Comparison of ENCODE assay signal across 8 mouse cellular contexts in the genomic region with DNA sequence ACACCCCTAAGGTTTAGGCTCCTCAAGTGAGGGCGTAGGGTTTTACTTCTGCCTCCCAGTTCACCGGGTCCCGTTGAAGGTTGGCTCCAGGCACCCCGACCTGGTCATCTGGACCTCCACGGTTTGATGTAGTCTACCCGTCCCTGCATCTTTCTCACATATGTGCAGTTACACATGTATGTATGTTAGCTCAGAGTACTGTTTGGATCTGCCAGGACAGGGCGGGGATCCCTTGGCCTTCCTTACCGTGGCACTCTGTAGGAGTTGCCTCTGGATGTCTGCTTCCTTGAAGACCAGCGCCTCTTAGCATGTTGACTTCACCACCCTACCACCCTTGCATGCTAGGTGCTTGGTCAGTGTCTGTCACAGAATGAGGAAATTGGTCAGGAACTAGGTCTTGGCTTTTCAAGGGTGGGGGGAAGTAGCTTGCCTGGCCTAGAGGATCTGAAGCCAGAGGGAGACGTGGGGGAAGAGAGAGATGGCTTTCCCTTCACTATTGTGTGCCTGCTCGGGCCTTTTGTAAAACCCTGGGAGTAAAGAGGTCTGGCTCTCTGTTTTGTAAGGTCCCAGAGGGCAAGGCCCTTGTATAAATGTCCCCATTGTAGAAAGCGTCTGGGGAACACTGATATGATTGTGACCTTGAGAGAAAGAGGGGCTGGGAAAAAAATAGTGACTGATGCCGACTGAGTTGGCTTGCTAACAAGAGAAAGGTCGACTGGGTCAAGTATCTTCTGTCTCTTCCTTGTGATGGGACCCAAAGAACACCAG. TPM values are rescaled to one million over a fixed set of nuclear protein-coding genes. Genes with fewer than 3 reads are reported as not detected.
DNase-seq lines count a peak whose midpoint lies in the region; ATAC-seq and TF ChIP-seq lines count a peak whose summit lies in the region.

No protein-coding gene starts in this region.

- H3K9me3 ChIP-seq in lung, embryonic 16.5 days (ENCODE audit: control insufficient read depth, low read length): no peaks in the 10 kb centered on the region

- peak overlapping the region; percentile 84 for H3K9ac ChIP-seq in lung, embryonic 16.5 days (ENCODE audit: low read length)

- no peak for TF ChIP-seq CTCF in brain, embryonic 14.5 days (IDR thresholded peaks at IDR 0.05; ENCODE audit: borderline replicate concordance, extremely low read depth, insufficient read depth, insufficient read length)

- H3K4me2 ChIP-seq in lung, embryonic 16.5 days (ENCODE audit: low read depth, low read length): peak overlapping the region; percentile 79

- no peak for TF ChIP-seq POLR2A in brain, embryonic 14.5 days (IDR thresholded peaks at IDR 0.05; ENCODE audit: borderline replicate concordance, extremely low read depth, insufficient read depth, insufficient read length, poor library complexity, severe bottlenecking)

- peaks cover 19% of the 10 kb centered on the region for H3K4me1 ChIP-seq in lung, embryonic 16.5 days (replicated peaks; ENCODE audit: control insufficient read depth, insufficient read depth, low read length)

- no peaks in the 10 kb centered on the region for H3K27me3 ChIP-seq in lung, embryonic 16.5 days (ENCODE audit: control insufficient read depth, insufficient read depth, low read depth, low read length)

- peak overlapping the region; percentile 66 for H3K4me3 ChIP-seq in lung, embryonic 16.5 days (ENCODE audit: low read length)

- DNase-seq in cerebellum, postnatal 14 days: peak; percentile 44 to 46
- no peak for DNase-seq in cerebellum, adult 18-20 months
- peak; percentile 28 for DNase-seq in brain, embryonic 14.5 days (ENCODE audit: low read depth)
- peak; percentile 32 to 47 for DNase-seq in kidney, adult 8-10 months
- DNase-seq in ovary, postnatal 14 days (ENCODE audit: low spot score): no peak

- peak; percentile 79 for ATAC-seq in granulocyte monocyte progenitor cell, adult 5-6 weeks (replicated peaks; ENCODE audit: poor library complexity, severe bottlenecking)
- peak; percentile 39 for ATAC-seq in lung, embryonic 16.5 days (ENCODE audit: low read depth)
- ATAC-seq in neutrophil, adult 5-6 weeks (ENCODE audit: extremely low read depth, insufficient number of reproducible peaks, low FRiP score, poor library complexity, severe bottlenecking): 0 out of 2 replicates have a peak, but pooled peaks have one; percentile 22

- H3K36me3 ChIP-seq in lung, embryonic 16.5 days (ENCODE audit: control insufficient read depth, insufficient read depth, low read length): no peaks in the 10 kb centered on the region

- peak overlapping the region; percentile 99 for H3K27ac ChIP-seq in lung, embryonic 16.5 days (ENCODE audit: low read length)

- 7% methylated on average over 14 of the region's 14 CpGs for WGBS in lung, embryonic 16.5 days

RNA-seq across cellular contexts. Expression of gene Tab1, which starts 0.9 kb away (rescaled TPM):
- polyA plus RNA-seq in brain, embryonic 14.5 days (2012; rRNA removed): 49.3 and 55.3 TPM in 2 replicates
- 15.0 and 22.3 TPM in 2 replicates for total RNA-seq in granulocyte monocyte progenitor cell, adult 5-6 weeks (2014; fragmentation: Nextera tagmentation)
- 13.0 and 21.3 TPM in 2 replicates for total RNA-seq in granulocyte monocyte progenitor cell, adult 5-6 weeks (2017)
- polyA plus RNA-seq in lung, embryonic 16.5 days (2015; fragmentation: Nextera tagmentation; extraction: Ambion mirVana): 31.5 and 33.5 TPM in 2 replicates
- 15.0 and 19.8 TPM in 2 replicates for total RNA-seq in neutrophil, adult 5-6 weeks (2017)

RNA-seq across cellular contexts. Expression of gene Mgat3, which starts 39.7 kb away (rescaled TPM):
- polyA plus RNA-seq in brain, embryonic 14.5 days (2012; rRNA removed): 47.2 and 64.7 TPM in 2 replicates
- not detected in 2 replicates for total RNA-seq in granulocyte monocyte progenitor cell, adult 5-6 weeks (2014; fragmentation: Nextera tagmentation)
- total RNA-seq in granulocyte monocyte progenitor cell, adult 5-6 weeks (2017): not detected in 2 replicates
- polyA plus RNA-seq in lung, embryonic 16.5 days (2015; fragmentation: Nextera tagmentation; extraction: Ambion mirVana): 3.9 and 4.3 TPM in 2 replicates
- 0.12 and 0.23 TPM in 2 replicates for total RNA-seq in neutrophil, adult 5-6 weeks (2017)

RNA-seq across cellular contexts. Expression of gene Rpl3, which starts 42.2 kb away (rescaled TPM):
- polyA plus RNA-seq in brain, embryonic 14.5 days (2012; rRNA removed): 770 and 873 TPM in 2 replicates
- 2,307 and 2,508 TPM in 2 replicates for total RNA-seq in granulocyte monocyte progenitor cell, adult 5-6 weeks (2014; fragmentation: Nextera tagmentation)
- 3,100 and 3,113 TPM in 2 replicates for total RNA-seq in granulocyte monocyte progenitor cell, adult 5-6 weeks (2017)
- 994 and 1,049 TPM in 2 replicates for polyA plus RNA-seq in lung, embryonic 16.5 days (2015; fragmentation: Nextera tagmentation; extraction: Ambion mirVana)
- total RNA-seq in neutrophil, adult 5-6 weeks (2017): 994 and 1,093 TPM in 2 replicates

RNA-seq across cellular contexts. Expression of gene Syngr1, which starts 42.7 kb away (rescaled TPM):
- 64.7 and 75.5 TPM in 2 replicates for polyA plus RNA-seq in brain, embryonic 14.5 days (2012; rRNA removed)
- 1.5 and 1.6 TPM in 2 replicates for total RNA-seq in granulocyte monocyte progenitor cell, adult 5-6 weeks (2014; fragmentation: Nextera tagmentation)
- 1.6 and 4.0 TPM in 2 replicates for total RNA-seq in granulocyte monocyte progenitor cell, adult 5-6 weeks (2017)
- polyA plus RNA-seq in lung, embryonic 16.5 days (2015; fragmentation: Nextera tagmentation; extraction: Ambion mirVana): 20.7 and 21.9 TPM in 2 replicates
- 0.74 TPM in 1 of 2 replicates, not detected in the other for total RNA-seq in neutrophil, adult 5-6 weeks (2017)

Comparison
In these comparisons a context has a peak if more than half of its experiments do, and no peak if none do; other contexts are left out.
1. DNase-seq: peak in cerebellum, postnatal 14 days (2 of 2), brain, embryonic 14.5 days (single experiment) and kidney, adult 8-10 months (2 of 2); none in cerebellum, adult 18-20 months (0 of 2) and ovary, postnatal 14 days (single experiment).
2. ATAC-seq: peak in every context shown above with its lines; median percentile 79 in granulocyte monocyte progenitor cell, adult 5-6 weeks; 39 in lung, embryonic 16.5 days; 22 in neutrophil, adult 5-6 weeks.